Mouse (Mus musculus) C2C12 (cell line): Measurements from ENCODE around the gene Uri1. TPM values are rescaled to one million over a fixed set of nuclear protein-coding genes. Genes with fewer than 3 reads are reported as not detected.
A peak's percentile ranks its signal among the peaks of the same experiment; 100 is the strongest.

Experiments used
- H3K27me3 ChIP-seq: one replicate; pipeline ENCODE4 v1.6.1; 2011; ENCODE audit not compliant: control insufficient read depth, insufficient read depth, insufficient read length
- H3K36me3 ChIP-seq: one replicate; pipeline ENCODE4 v1.6.1; 2011; ENCODE audit not compliant: control insufficient read depth, insufficient read depth
- H3K4me3 ChIP-seq: one replicate; pipeline ENCODE4 v1.5.1; 2011; ENCODE audit warnings: mild to moderate bottlenecking, control low read depth; ENCODE audit not compliant: poor library complexity, insufficient read depth, severe bottlenecking
- H3K79me2 ChIP-seq: one replicate; pipeline ENCODE4 v1.6.1; 2011; ENCODE audit not compliant: control insufficient read depth, insufficient read depth
- H3K79me3 ChIP-seq: one replicate; pipeline ENCODE4 v1.6.1; 2011; ENCODE audit warnings: low read depth, control low read depth
- H3ac ChIP-seq: one replicate; pipeline ENCODE3; 2011; ENCODE audit warnings: low read depth; ENCODE audit not compliant: control insufficient read depth, insufficient read length
- CEBPB ChIP-seq: IDR thresholded peaks from one replicate; pipeline ENCODE4 v1.6.1; 2011; ENCODE audit warnings: low read depth, mild to moderate bottlenecking, control low read depth, moderate library complexity
- CTCF ChIP-seq: IDR thresholded peaks from one replicate; pipeline ENCODE4 v1.5.1; 2011; ENCODE audit not compliant: control insufficient read depth, insufficient read depth, insufficient read length
- FOSL1 ChIP-seq: IDR thresholded peaks from one replicate; pipeline ENCODE4 v1.8.0; 2011; ENCODE audit warnings: mild to moderate bottlenecking, low read length; ENCODE audit not compliant: poor library complexity, insufficient read depth, severe bottlenecking
- MAX ChIP-seq: IDR thresholded peaks from one replicate; pipeline ENCODE4 v1.6.1; 2011; ENCODE audit warnings: mild to moderate bottlenecking, control low read depth
- MYOD1 ChIP-seq: IDR thresholded peaks from one replicate; pipeline ENCODE4 v1.6.1; 2011; ENCODE audit warnings: low read depth; ENCODE audit not compliant: control insufficient read depth, insufficient read length
- MYOG ChIP-seq: IDR thresholded peaks from one replicate; pipeline ENCODE4 v1.6.1; 2011; ENCODE audit not compliant: control insufficient read depth, insufficient read length; ENCODE audit errors: extremely low read depth
- USF1 ChIP-seq: IDR thresholded peaks from one replicate; pipeline ENCODE4 v1.6.1; 2011; ENCODE audit warnings: low read depth, mild to moderate bottlenecking, control low read depth, moderate library complexity
- long read RNA-seq, 2 experiments: library from polyadenylated mRNA; unstranded; transcript quantifications; one replicate each; pipeline ENCODE4 v2.0.0; 2019 to 2020
- polyA plus RNA-seq: library from polyadenylated mRNA; unstranded; fragments of >200 nt; fragmentation: generic; extraction: Trizol; gene quantifications from one replicate; pipeline ENCODE4 v1.2.1, GENCODE M21; 2012; ENCODE audit warnings: missing spikeins

The Uri1 gene
- polyA plus RNA-seq, result 12.6 TPM
- long read RNA-seq, experiment 1, transcript Uri1-201 (11 exons, 3,441 nt), result major isoform, 13 of 24 reads
- long read RNA-seq, experiment 1, partial matches to known transcripts, result 1 of 24 reads
- long read RNA-seq, experiment 1, other reads (novel, unspliced or antisense), result 10 of 24 reads
- long read RNA-seq, experiment 2, transcript Uri1-201 (11 exons, 3,441 nt), result major isoform, 338 of 399 reads
- long read RNA-seq, experiment 2, partial matches to known transcripts, result 3 of 399 reads
- long read RNA-seq, experiment 2, other reads (novel, unspliced or antisense), result 58 of 399 reads

DNA sequence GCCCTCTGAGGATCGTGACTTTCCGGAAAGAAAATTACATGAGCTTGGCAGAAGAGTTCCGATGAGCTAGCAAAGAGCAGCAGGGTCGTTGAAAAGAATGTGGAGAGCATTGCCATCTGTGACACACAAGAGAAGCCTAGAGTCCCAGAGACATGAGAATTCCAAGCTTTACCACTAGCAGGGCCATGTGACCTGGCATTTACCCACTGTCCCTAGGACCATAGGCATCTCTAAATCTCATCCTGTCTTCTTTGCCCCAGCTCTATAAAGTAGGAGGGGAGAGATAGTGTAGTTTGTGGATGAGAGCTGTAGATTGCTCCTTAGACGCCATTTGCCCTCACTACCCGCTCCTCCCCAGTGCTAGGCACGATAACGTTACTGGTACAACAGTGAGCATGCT is at the start of gene Uri1:
TSS of gene Uri1 (minus strand) at position 101 of the 400 bp plus-strand sequence.
- Histone ChIP-seq H3K79me2 (no peaks in the 10 kb centered on the region), H3K36me3 (no peaks in the 10 kb centered on the region), H3ac (no peak within 1 kb of the TSS), H3K79me3 (no peaks in the 10 kb centered on the region), H3K27me3 (peaks cover 11% of the 10 kb centered on the region), H3K4me3 (no peak within 1 kb of the TSS)
- TF ChIP-seq CEBPB (no peak), MYOD1 (no peak), CTCF (no peak), USF1 (no peak), MAX (no peak), FOSL1 (no peak), MYOG (no peak)

DNA sequence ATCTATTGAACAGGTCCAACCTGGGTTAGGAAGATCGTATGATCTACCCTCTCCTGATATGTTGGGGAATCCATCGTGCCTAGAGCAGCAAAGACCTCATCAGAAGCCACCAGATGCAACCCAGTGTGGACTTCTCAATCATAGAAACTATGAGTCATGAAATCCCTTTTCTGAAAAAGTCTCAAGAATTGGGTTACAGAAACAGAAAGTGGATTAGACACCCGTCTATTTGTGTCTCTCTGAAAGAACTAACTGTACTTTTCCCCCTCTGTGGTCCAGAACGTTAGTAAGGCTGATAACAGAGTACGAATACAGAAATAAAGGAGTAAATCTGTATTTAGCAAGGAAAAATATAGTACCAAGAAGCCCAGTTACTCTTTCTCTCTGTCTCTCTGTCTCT is 47.7 kb upstream of the Uri1 start:
- H3K36me3 ChIP-seq, result no peaks in the 10 kb centered on the region
- no peaks in the 10 kb centered on the region for H3K79me2 ChIP-seq
- no peak overlapping the region for H3K4me3 ChIP-seq
- no peaks in the 10 kb centered on the region for H3K27me3 ChIP-seq
- H3K79me3 ChIP-seq, result no peaks in the 10 kb centered on the region
- no peak overlapping the region for H3ac ChIP-seq
- TF ChIP-seq MAX (no peak), CEBPB (no peak)

- Histone ChIP-seq H3ac (no peak overlapping the region), H3K36me3 (no peaks in the 10 kb centered on the region), H3K27me3 (no peaks in the 10 kb centered on the region), H3K79me2 (no peaks in the 10 kb centered on the region), H3K4me3 (no peak overlapping the region), H3K79me3 (no peaks in the 10 kb centered on the region)
- TF ChIP-seq MYOD1 (no peak), MYOG (no peak), FOSL1 (no peak), CTCF (no peak), USF1 (no peak), CEBPB (no peak), MAX (no peak)
Measured at GRCm38 (mm10) chr7:38070663-38071062, 47.3 kb upstream of the Uri1 start.

GRCm38 (mm10) chr7:38064431-38064830 is 41.1 kb upstream of the Uri1 start:
- no peaks in the 10 kb centered on the region for H3K79me3 ChIP-seq
- no peaks in the 10 kb centered on the region for H3K36me3 ChIP-seq
- TF ChIP-seq FOSL1 (no peak), MYOG (no peak), USF1 (no peak), MAX (no peak), CTCF (no peak), CEBPB (no peak), MYOD1 (no peak)
- no peaks in the 10 kb centered on the region for H3K27me3 ChIP-seq
- H3K4me3 ChIP-seq, result no peak overlapping the region
- no peaks in the 10 kb centered on the region for H3K79me2 ChIP-seq
- no peak overlapping the region for H3ac ChIP-seq

DNA sequence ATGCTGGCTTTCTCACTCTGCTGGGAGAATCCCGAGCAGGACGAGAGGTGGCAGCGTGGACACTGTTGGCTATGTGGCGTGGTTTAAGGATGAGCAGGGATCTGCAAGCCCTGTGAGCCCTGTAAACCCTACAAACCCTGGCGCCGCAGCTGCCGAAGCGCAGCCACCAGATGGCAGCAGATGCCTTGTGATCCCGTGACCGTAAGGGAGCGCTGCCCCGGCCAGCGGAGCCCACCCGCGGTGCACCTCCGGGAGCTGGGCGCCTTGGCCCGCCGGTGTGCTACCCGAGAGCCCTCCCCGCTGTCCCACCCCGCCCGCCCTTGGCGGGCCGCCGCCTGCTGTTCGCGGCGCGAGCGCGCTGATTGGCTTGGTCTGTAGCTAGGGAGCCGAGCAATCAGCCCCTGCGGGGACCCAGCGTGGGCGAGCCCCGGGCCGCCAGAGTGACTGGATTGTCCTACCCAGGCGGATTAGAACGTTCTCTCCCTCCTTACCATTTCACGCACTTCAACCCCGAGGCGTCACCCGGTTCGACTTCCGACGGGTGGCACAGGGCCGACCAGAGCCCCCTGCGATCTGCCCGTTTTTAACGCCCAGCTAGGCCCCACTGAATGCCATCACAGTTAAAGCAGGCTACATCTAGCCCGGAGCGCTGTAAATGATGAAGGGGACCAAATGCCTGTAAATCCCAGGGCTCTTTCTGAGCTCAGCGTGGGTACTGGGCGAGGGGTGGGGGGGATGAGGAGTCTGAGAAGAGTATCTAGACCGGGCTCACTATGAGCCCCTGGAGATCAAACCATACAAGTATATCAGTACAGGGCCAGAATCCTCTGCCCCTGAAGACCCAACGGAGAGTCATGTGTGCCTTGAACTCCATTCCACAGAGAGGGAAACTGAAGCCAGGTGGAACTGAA is 38.0 kb upstream of the Uri1 start:
- Histone ChIP-seq H3K4me3 (no peak overlapping the region), H3ac (peak overlapping the region; percentile 49), H3K36me3 (no peaks in the 10 kb centered on the region), H3K79me2 (no peaks in the 10 kb centered on the region), H3K27me3 (peaks cover 8% of the 10 kb centered on the region), H3K79me3 (no peaks in the 10 kb centered on the region)
- TF ChIP-seq MAX, result no peak
- TF ChIP-seq USF1, result no peak
- TF ChIP-seq CTCF, result peak; percentile 99
- TF ChIP-seq MYOG, result no peak
- no peak for TF ChIP-seq CEBPB
- TF ChIP-seq FOSL1, result no peak
- no peak for TF ChIP-seq MYOD1
